Mouse (Mus musculus) layer of hippocampus, postnatal 36 days (tissue): ENCODE results near the gene Lpp. TPM values are rescaled to one million over a fixed set of nuclear protein-coding genes. Genes with fewer than 3 reads are reported as not detected.

Experiments
- DNase-seq, 2 experiments: peaks; one replicate each; pipeline ENCODE4 v3.0.0; 2022
- total RNA-seq, 2 experiments: library from RNA; stranded (reverse); gene quantifications; 2 replicates each; pipeline ENCODE4 v1.2.3; 2021

Lpp gene
- total RNA-seq, 2 experiments from 2014 or later: 7.2 to 11.8 TPM

GRCm38 (mm10) chr16:24471801-24472200 lies 78.5 kb downstream of the Lpp start:
- no peak for DNase-seq

- DNase-seq: no peak
These were observed 80.7 kb downstream of the Lpp start for GRCm38 (mm10) chr16:24473966-24474365.

GRCm38 (mm10) chr16:24474781-24475180 lies 81.5 kb downstream of the Lpp start:
- no peak for DNase-seq

GRCm38 (mm10) chr16:24475305-24475947 lies 82.1 kb downstream of the Lpp start:
- no peak for DNase-seq

GRCm38 (mm10) chr16:24476911-24477401 lies 83.6 kb downstream of the Lpp start:
- DNase-seq: no peak

- no peak for DNase-seq
These were observed 84.7 kb downstream of the Lpp start for GRCm38 (mm10) chr16:24478006-24478405.

GRCm38 (mm10) chr16:24478851-24479250 lies 85.5 kb downstream of the Lpp start:
- no peak for DNase-seq

GRCm38 (mm10) chr16:24482648-24483047 lies 89.3 kb downstream of the Lpp start:
- no peak for DNase-seq

- DNase-seq: peak; percentile 32 to 45
These were observed 90.3 kb downstream of the Lpp start for GRCm38 (mm10) chr16:24483527-24484101.

- DNase-seq: peak; percentile 65
These were observed 94.5 kb downstream of the Lpp start for GRCm38 (mm10) chr16:24487782-24488241.

GRCm38 (mm10) chr16:24489516-24490285 lies 96.4 kb downstream of the Lpp start:
- DNase-seq: no peak

GRCm38 (mm10) chr16:24490751-24491485 lies 97.6 kb downstream of the Lpp start:
- DNase-seq: peak in 1 of 2 experiments; percentile 33

- DNase-seq: no peak
These were observed 98.1 kb downstream of the Lpp start for GRCm38 (mm10) chr16:24491486-24491758.

- no peak for DNase-seq
These were observed 99.1 kb downstream of the Lpp start for GRCm38 (mm10) chr16:24492194-24492940.

GRCm38 (mm10) chr16:24494531-24494930 lies 101.2 kb downstream of the Lpp start:
- no peak for DNase-seq

- no peak for DNase-seq
These were observed 102.2 kb downstream of the Lpp start for GRCm38 (mm10) chr16:24495461-24495860.

GRCm38 (mm10) chr16:24496635-24497034 lies 103.3 kb downstream of the Lpp start:
- DNase-seq: no peak

- no peak for DNase-seq
These were observed 104.1 kb downstream of the Lpp start for GRCm38 (mm10) chr16:24497413-24497812.

GRCm38 (mm10) chr16:24498103-24498659 lies 104.9 kb downstream of the Lpp start:
- DNase-seq: no peak

- no peak for DNase-seq
These were observed 107.9 kb downstream of the Lpp start for GRCm38 (mm10) chr16:24501197-24501596.

GRCm38 (mm10) chr16:24501628-24502294 lies 108.5 kb downstream of the Lpp start:
- no peak for DNase-seq
